Comparison of ENCODE assay signal across 24 mouse cellular contexts in the genomic region with DNA sequence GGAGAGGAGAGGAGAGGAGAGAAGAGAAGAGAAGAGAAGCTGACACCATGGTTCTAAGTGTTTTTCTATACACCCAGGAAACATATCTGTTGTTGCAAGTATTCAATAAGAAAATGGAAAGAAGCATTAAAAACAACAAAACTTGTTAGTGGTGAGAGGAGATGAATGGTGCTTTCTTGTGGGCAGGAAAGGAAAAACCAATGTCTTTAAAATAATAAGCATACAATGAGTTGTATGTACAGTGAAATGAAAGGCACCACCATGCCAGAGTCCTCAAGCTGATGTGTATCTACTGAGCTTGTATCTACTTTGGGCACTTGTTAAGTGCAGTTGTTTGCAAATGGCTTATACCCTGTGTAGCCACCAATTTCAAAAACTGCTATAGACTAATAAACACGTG.
"Had no signal": no experiment of that assay in that cellular context is flagged by ENCODE, and none has a peak within 500 bp of the region (broad histone marks: within the 10 kb centered on the region; RNA-seq: fewer than 3 reads in every experiment).

No protein-coding gene starts in this region.

- H3K4me1 ChIP-seq: heart, embryonic 12.5 days; hindbrain, embryonic 12.5 days; intestine, embryonic 15.5 days; limb, embryonic 10.5 days; limb, embryonic 12.5 days had no signal

- H3K27me3 ChIP-seq: heart, embryonic 12.5 days; hindbrain, embryonic 12.5 days; intestine, embryonic 15.5 days; limb, embryonic 12.5 days had no signal

- H3K27ac ChIP-seq: gastrocnemius, adult 2 months; heart, embryonic 10.5 days; hindbrain, embryonic 10.5 days; hindbrain, embryonic 12.5 days; hindbrain, embryonic 14.5 days; intestine, embryonic 15.5 days; layer of hippocampus, adult 2 months; left cerebral cortex, adult 2 months; limb, embryonic 10.5 days; limb, embryonic 12.5 days had no signal

- DNase-seq: gastrocnemius, adult 2 months; gastrocnemius, postnatal 10 days; gastrocnemius, postnatal 25 days; heart, adult 18-20 months; heart, postnatal 10 days; heart, postnatal 4 days; kidney, adult 18-20 months; kidney, adult 8-10 months; kidney, postnatal 10 days; kidney, postnatal 25 days; kidney, postnatal 4 days had no signal

- H3K4me2 ChIP-seq: heart, embryonic 12.5 days; hindbrain, embryonic 12.5 days; hindbrain, embryonic 14.5 days; intestine, embryonic 15.5 days; limb, embryonic 12.5 days had no signal

- H3K4me3 ChIP-seq: gastrocnemius, adult 2 months; heart, embryonic 10.5 days; heart, embryonic 12.5 days; hindbrain, embryonic 10.5 days; hindbrain, embryonic 12.5 days; intestine, embryonic 15.5 days; layer of hippocampus, adult 2 months; left cerebral cortex, adult 2 months; limb, embryonic 10.5 days; limb, embryonic 12.5 days had no signal

- ATAC-seq: hindbrain, embryonic 16.5 days; inflammation-experienced regulatory T-cells, adult 6 months; intestine, embryonic 15.5 days; intestine, postnatal 0 days had no signal

- H3K9ac ChIP-seq: heart, embryonic 12.5 days; hindbrain, embryonic 12.5 days; hindbrain, embryonic 14.5 days; intestine, embryonic 15.5 days; limb, embryonic 12.5 days had no signal

- H3K9me3 ChIP-seq: heart, embryonic 10.5 days; hindbrain, embryonic 10.5 days; hindbrain, embryonic 12.5 days; intestine, embryonic 15.5 days; limb, embryonic 10.5 days; limb, embryonic 12.5 days had no signal

- H3K36me3 ChIP-seq: heart, embryonic 10.5 days; heart, embryonic 12.5 days; hindbrain, embryonic 10.5 days; hindbrain, embryonic 12.5 days; intestine, embryonic 15.5 days; limb, embryonic 10.5 days; limb, embryonic 12.5 days had no signal
